Mouse (Mus musculus) thymus, postnatal 14 days (tissue): ENCODE measurements around the gene Pcyt1a.
A peak's percentile ranks its signal among the peaks of the same experiment; 100 is the strongest.
"Not testable (repeated sequence)": the region's sequence is repeated elsewhere in the genome, so short reads cannot be mapped to it uniquely, and the experiment has no call there.

Experiments
- DNase-seq: peaks from one replicate; pipeline ENCODE4 v3.0.0; 2021

Pcyt1a gene

GRCm38 (mm10) chr16:32479415-32479814 lies 48.7 kb downstream of the Pcyt1a start:
- DNase-seq = no peak

- DNase-seq = no peak
These were observed 53.7 kb downstream of the Pcyt1a start for GRCm38 (mm10) chr16:32484431-32484871.

- no peak for DNase-seq
These were observed 54.5 kb downstream of the Pcyt1a start for GRCm38 (mm10) chr16:32485209-32485608.

- no peak for DNase-seq
These were observed 55.3 kb downstream of the Pcyt1a start for GRCm38 (mm10) chr16:32486046-32486445.

GRCm38 (mm10) chr16:32487234-32488111 lies 56.8 kb downstream of the Pcyt1a start, which contains the start of gene Slc51a:
Gene Slc51a (minus strand): TSS chr16:32487879.
- DNase-seq = no peak

- no peak for DNase-seq
These were observed 58.2 kb downstream of the Pcyt1a start for GRCm38 (mm10) chr16:32488939-32489338.

GRCm38 (mm10) chr16:32494371-32494770 lies 63.6 kb downstream of the Pcyt1a start:
- not testable (repeated sequence) for DNase-seq

- DNase-seq = no peak
These were observed 65.2 kb downstream of the Pcyt1a start, which contains the start of gene Zdhhc19 for GRCm38 (mm10) chr16:32495965-32496364. Gene Zdhhc19 (plus strand): TSS chr16:32496265.

- no peak for DNase-seq
These were observed 68.3 kb downstream of the Pcyt1a start for GRCm38 (mm10) chr16:32498996-32499395.

- DNase-seq = peak; percentile 90
These were observed 68.8 kb downstream of the Pcyt1a start for GRCm38 (mm10) chr16:32499430-32500037.

GRCm38 (mm10) chr16:32501459-32501858 lies 70.7 kb downstream of the Pcyt1a start:
- DNase-seq = no peak

- no peak for DNase-seq
These were observed 72.1 kb downstream of the Pcyt1a start for GRCm38 (mm10) chr16:32502621-32503335.

GRCm38 (mm10) chr16:32503633-32504032 lies 72.9 kb downstream of the Pcyt1a start:
- no peak for DNase-seq

GRCm38 (mm10) chr16:32506298-32506697 lies 75.6 kb downstream of the Pcyt1a start:
- no peak for DNase-seq

GRCm38 (mm10) chr16:32506868-32507267 lies 76.1 kb downstream of the Pcyt1a start:
- no peak for DNase-seq

- DNase-seq = peak; percentile 85
These were observed 76.7 kb downstream of the Pcyt1a start for GRCm38 (mm10) chr16:32507407-32507806.

- DNase-seq = no peak
These were observed 77.3 kb downstream of the Pcyt1a start for GRCm38 (mm10) chr16:32508035-32508434.

- no peak for DNase-seq
These were observed 77.9 kb downstream of the Pcyt1a start for GRCm38 (mm10) chr16:32508506-32509065.

GRCm38 (mm10) chr16:32509066-32509942 lies 78.6 kb downstream of the Pcyt1a start:
- peak; percentile 47 for DNase-seq

- no peak for DNase-seq
These were observed 79.9 kb downstream of the Pcyt1a start for GRCm38 (mm10) chr16:32510399-32511337.

- DNase-seq = no peak
These were observed 80.6 kb downstream of the Pcyt1a start for GRCm38 (mm10) chr16:32511338-32511734.
